Mouse (Mus musculus) heart, embryonic 11.5 days (tissue): ENCODE measurements around the gene Hdac9. TPM values are rescaled to one million over a fixed set of nuclear protein-coding genes. Genes with fewer than 3 reads are reported as not detected.
"Not testable (repeated sequence)": the region's sequence is repeated elsewhere in the genome, so short reads cannot be mapped to it uniquely, and the experiment has no call there.

ENCODE experiments used
- ATAC-seq: fragments of 200-750 bp; cut with Nextera tagmentation; replicated peaks from 2 replicates; pipeline ENCODE4 v1.8.0; 2017; ENCODE audit warnings: moderate library complexity; ENCODE audit not compliant: insufficient number of reproducible peaks, low FRiP score, low TSS enrichment
- H3K27ac ChIP-seq: fragments of 300-500 bp; sonication (generic); 2 replicates; pipeline ENCODE4 v1.5.1; 2014; ENCODE audit warnings: mild to moderate bottlenecking, low read depth, low read length
- H3K27me3 ChIP-seq: fragments of 300-500 bp; sonication (generic); 2 replicates; pipeline ENCODE4 v1.6.1; 2014; ENCODE audit warnings: mild to moderate bottlenecking, low read length, mixed read lengths; ENCODE audit not compliant: control insufficient read depth, insufficient read depth
- H3K36me3 ChIP-seq: fragments of 300-500 bp; sonication (generic); 2 replicates; pipeline ENCODE4 v1.6.1; 2014; ENCODE audit warnings: mild to moderate bottlenecking, low read length, moderate library complexity, mixed read lengths; ENCODE audit not compliant: control insufficient read depth, insufficient read depth
- H3K4me1 ChIP-seq: fragments of 300-500 bp; sonication (generic); 2 replicates; pipeline ENCODE4 v1.6.1; 2014; ENCODE audit warnings: low read length; ENCODE audit not compliant: control insufficient read depth, insufficient read depth
- H3K4me2 ChIP-seq: fragments of 300-500 bp; sonication (generic); 2 replicates; pipeline ENCODE4 v1.6.1; 2014; ENCODE audit warnings: mild to moderate bottlenecking, moderate library complexity
- H3K4me3 ChIP-seq: fragments of 300-500 bp; sonication (generic); 2 replicates; pipeline ENCODE4 v1.5.1; 2014; ENCODE audit warnings: low read depth, low read length
- H3K9ac ChIP-seq: fragments of 300-500 bp; sonication (generic); 2 replicates; pipeline ENCODE4 v1.6.1; 2014; ENCODE audit warnings: mild to moderate bottlenecking, low read depth, low read length, moderate library complexity
- H3K9me3 ChIP-seq: fragments of 300-500 bp; sonication (generic); replicated peaks from 2 replicates; pipeline ENCODE4 v1.6.1; 2016; ENCODE audit warnings: low read length; ENCODE audit not compliant: control insufficient read depth
- WGBS: fragments of 180-500 bp; shearing (Covaris S2); extraction: QIAGEN DNeasy Blood & Tissue Kit; methylation state at CpG from one replicate; pipeline ENCODE4 v1.1.7; 2014; ENCODE audit not compliant: insufficient replicate concordance; 5-methylcytosine and 5-hydroxymethylcytosine counted together
- polyA plus RNA-seq: library from polyadenylated mRNA; unstranded; fragments of >200 nt; fragmentation: Nextera tagmentation; extraction: Ambion mirVana; gene quantifications from 2 replicates; pipeline ENCODE4 v1.2.1, GENCODE M21; 2014

Gene Hdac9
- polyA plus RNA-seq, 1 experiment from 2014 or later = 29.3 TPM

- H3K9ac ChIP-seq, H3K36me3 ChIP-seq, H3K4me1 ChIP-seq, H3K27ac ChIP-seq, H3K27me3 ChIP-seq, H3K4me3 ChIP-seq, ATAC-seq, H3K4me2 ChIP-seq, H3K9me3 ChIP-seq: not testable (repeated sequence)
- WGBS = 79% methylated on average over 1 of the region's 1 CpGs
Measured at GRCm38 (mm10) chr12:34009796-34010195, 907.1 kb downstream of the Hdac9 start.

Other genes with a start within 250 kb of the Hdac9 start
- gene Prps1l1, start 67.7 kb upstream of the Hdac9 start, polyA plus RNA-seq = not detected in 2 replicates
- 26.8 and 37.4 TPM in 2 replicates for gene Snx13, start 130.1 kb upstream of the Hdac9 start, polyA plus RNA-seq